Mouse (Mus musculus): ENCODE results near the gene Cyp19a1. TPM values are rescaled to one million over a fixed set of nuclear protein-coding genes. Genes with fewer than 3 reads are reported as not detected.

Gene Cyp19a1
- polyA plus RNA-seq (2011; ENCODE audit: insufficient read depth, insufficient read length, low replicate concordance, missing spikeins) = not detected in 2 replicates

- no peak for TF ChIP-seq POLR2A (IDR thresholded peaks at IDR 0.05; ENCODE audit: borderline replicate concordance, control insufficient read depth, low read depth, low read length)
- no peak within 1 kb of the TSS for H3K4me3 ChIP-seq (replicated peaks; ENCODE audit: control insufficient read depth, low read depth, low read length)
- 82% methylated on average over 7 of the region's 7 CpGs for WGBS
- H3K27ac ChIP-seq (ENCODE audit: control insufficient read depth, insufficient read depth, low read depth, low read length, poor library complexity) = no peak within 1 kb of the TSS
- H3K4me1 ChIP-seq (ENCODE audit: control insufficient read depth, insufficient read depth, low read length) = no peaks in the 10 kb centered on the region
Observed at GRCm38 (mm10) chr9:54268010-54268409, at the start of gene Cyp19a1. Gene Cyp19a1, minus strand, starts transcription at chr9:54268110.

GRCm38 (mm10) chr9:54316363-54316762 lies 48.5 kb upstream of the Cyp19a1 start:
- H3K4me3 ChIP-seq (replicated peaks; ENCODE audit: control insufficient read depth, low read depth, low read length) = no peak overlapping the region
- H3K4me1 ChIP-seq (ENCODE audit: control insufficient read depth, insufficient read depth, low read length) = no peaks in the 10 kb centered on the region
- WGBS = 74% methylated on average over 9 of the region's 9 CpGs
- TF ChIP-seq POLR2A (IDR thresholded peaks at IDR 0.05; ENCODE audit: borderline replicate concordance, control insufficient read depth, low read depth, low read length) = no peak
- H3K27ac ChIP-seq (ENCODE audit: control insufficient read depth, insufficient read depth, low read depth, low read length, poor library complexity) = no peak overlapping the region

- TF ChIP-seq POLR2A (IDR thresholded peaks at IDR 0.05; ENCODE audit: borderline replicate concordance, control insufficient read depth, low read depth, low read length) (no peak), CTCF (IDR thresholded peaks at IDR 0.05; ENCODE audit: control insufficient read depth, insufficient read depth, low read length) (no peak)
- no peak overlapping the region for H3K27ac ChIP-seq (ENCODE audit: control insufficient read depth, insufficient read depth, low read depth, low read length, poor library complexity)
- 77% methylated on average over 2 of the region's 2 CpGs for WGBS
Observed at GRCm38 (mm10) chr9:54308751-54309358, 40.9 kb upstream of the Cyp19a1 start.

GRCm38 (mm10) chr9:54308209-54308608 lies 40.3 kb upstream of the Cyp19a1 start:
- Histone ChIP-seq H3K4me1 (ENCODE audit: control insufficient read depth, insufficient read depth, low read length) (no peaks in the 10 kb centered on the region; the same call in 1 of the 2 replicates), H3K27ac (ENCODE audit: control insufficient read depth, insufficient read depth, low read depth, low read length, poor library complexity) (no peak overlapping the region), H3K4me3 (replicated peaks; ENCODE audit: control insufficient read depth, low read depth, low read length) (no peak overlapping the region)
- 72% methylated on average over 1 of the region's 1 CpGs for WGBS
- TF ChIP-seq CTCF (IDR thresholded peaks at IDR 0.05; ENCODE audit: control insufficient read depth, insufficient read depth, low read length) (no peak), POLR2A (IDR thresholded peaks at IDR 0.05; ENCODE audit: borderline replicate concordance, control insufficient read depth, low read depth, low read length) (no peak)

More at GRCm38 (mm10) chr9:54308751-54309358, 40.9 kb upstream of the Cyp19a1 start:
- no peak overlapping the region for H3K4me3 ChIP-seq (replicated peaks; ENCODE audit: control insufficient read depth, low read depth, low read length)
- H3K4me1 ChIP-seq (ENCODE audit: control insufficient read depth, insufficient read depth, low read length) = no peaks in the 10 kb centered on the region; the same call in 1 of the 2 replicates

- 61% methylated on average over 4 of the region's 4 CpGs for WGBS
- Histone ChIP-seq H3K4me3 (replicated peaks; ENCODE audit: control insufficient read depth, low read depth, low read length) (no peak overlapping the region), H3K27ac (ENCODE audit: control insufficient read depth, insufficient read depth, low read depth, low read length, poor library complexity) (no peak overlapping the region), H3K4me1 (ENCODE audit: control insufficient read depth, insufficient read depth, low read length) (no peaks in the 10 kb centered on the region)
- TF ChIP-seq CTCF (IDR thresholded peaks at IDR 0.05; ENCODE audit: control insufficient read depth, insufficient read depth, low read length) (no peak), POLR2A (IDR thresholded peaks at IDR 0.05; ENCODE audit: borderline replicate concordance, control insufficient read depth, low read depth, low read length) (no peak)
Observed at GRCm38 (mm10) chr9:54301255-54301654, 33.3 kb upstream of the Cyp19a1 start.

- no peaks in the 10 kb centered on the region for H3K4me1 ChIP-seq (ENCODE audit: control insufficient read depth, insufficient read depth, low read length)
- no peak overlapping the region for H3K27ac ChIP-seq (ENCODE audit: control insufficient read depth, insufficient read depth, low read depth, low read length, poor library complexity)
Observed at GRCm38 (mm10) chr9:54299792-54300191, 31.9 kb upstream of the Cyp19a1 start.

GRCm38 (mm10) chr9:54299389-54299788 lies 31.5 kb upstream of the Cyp19a1 start:
- 76% methylated on average over 3 of the region's 3 CpGs for WGBS

More at GRCm38 (mm10) chr9:54299792-54300191, 31.9 kb upstream of the Cyp19a1 start:
- no peak for TF ChIP-seq POLR2A (IDR thresholded peaks at IDR 0.05; ENCODE audit: borderline replicate concordance, control insufficient read depth, low read depth, low read length)
- no peak for TF ChIP-seq CTCF (IDR thresholded peaks at IDR 0.05; ENCODE audit: control insufficient read depth, insufficient read depth, low read length)
- H3K4me3 ChIP-seq (replicated peaks; ENCODE audit: control insufficient read depth, low read depth, low read length) = no peak overlapping the region

GRCm38 (mm10) chr9:54287804-54288203 lies 19.9 kb upstream of the Cyp19a1 start:
- Histone ChIP-seq H3K27ac (ENCODE audit: control insufficient read depth, insufficient read depth, low read depth, low read length, poor library complexity) (no peak overlapping the region), H3K4me3 (replicated peaks; ENCODE audit: control insufficient read depth, low read depth, low read length) (no peak overlapping the region), H3K4me1 (ENCODE audit: control insufficient read depth, insufficient read depth, low read length) (no peaks in the 10 kb centered on the region)
- WGBS = 62% methylated on average over 5 of the region's 5 CpGs
- TF ChIP-seq CTCF (IDR thresholded peaks at IDR 0.05; ENCODE audit: control insufficient read depth, insufficient read depth, low read length) (no peak), POLR2A (IDR thresholded peaks at IDR 0.05; ENCODE audit: borderline replicate concordance, control insufficient read depth, low read depth, low read length) (no peak)

More at GRCm38 (mm10) chr9:54299389-54299788, 31.5 kb upstream of the Cyp19a1 start:
- no peak overlapping the region for H3K4me3 ChIP-seq (replicated peaks; ENCODE audit: control insufficient read depth, low read depth, low read length)
- H3K4me1 ChIP-seq (ENCODE audit: control insufficient read depth, insufficient read depth, low read length) = no peaks in the 10 kb centered on the region
- TF ChIP-seq CTCF (IDR thresholded peaks at IDR 0.05; ENCODE audit: control insufficient read depth, insufficient read depth, low read length) (no peak), POLR2A (IDR thresholded peaks at IDR 0.05; ENCODE audit: borderline replicate concordance, control insufficient read depth, low read depth, low read length) (no peak)
- no peak overlapping the region for H3K27ac ChIP-seq (ENCODE audit: control insufficient read depth, insufficient read depth, low read depth, low read length, poor library complexity)

All from bone marrow, adult 2 months (tissue).